Mouse (Mus musculus) layer of hippocampus, postnatal 36 days (tissue): ENCODE measurements at regions not wholly inside any gene's neighbourhood (a gene's known extent, or its start where the extent isn't known, plus 50 kb on each side); places are given as distances from the start of the nearest gene placed in this dataset.
A peak's percentile ranks its signal among the peaks of the same experiment; 100 is the strongest.

Source experiments
- DNase-seq, 2 experiments: peaks; one replicate each; pipeline ENCODE4 v3.0.0; 2022
- microRNA-seq, 2 experiments: library from miRNA; unstranded; fragments of <30 nt; microRNA quantifications; one replicate each; pipeline ENCODE4 v1.2.0; 2021

- no peak for DNase-seq
Measured at GRCm38 (mm10) chr8:15244770-15245485, 199.1 kb upstream of the BB014433 start.

GRCm38 (mm10) chr8:15235410-15235809 is 189.5 kb upstream of the BB014433 start:
- DNase-seq: no peak

- no peak for DNase-seq
Measured at GRCm38 (mm10) chr8:15233241-15233640, 187.4 kb upstream of the BB014433 start.

- DNase-seq: no peak
Measured at GRCm38 (mm10) chr8:15230217-15230616, 184.3 kb upstream of the BB014433 start.

- DNase-seq: peak; percentile 32 to 54
Measured at GRCm38 (mm10) chr8:15221211-15221912, 175.5 kb upstream of the BB014433 start.

- DNase-seq: no peak
Measured at GRCm38 (mm10) chr8:15209856-15210521, 164.1 kb upstream of the BB014433 start.

GRCm38 (mm10) chr8:15201556-15201955 is 155.7 kb upstream of the BB014433 start:
- no peak for DNase-seq

GRCm38 (mm10) chr8:15190708-15191107 is 144.8 kb upstream of the BB014433 start:
- no peak for DNase-seq

GRCm38 (mm10) chr8:15189079-15189612 is 143.3 kb upstream of the BB014433 start:
- DNase-seq: no peak

Small RNAs in the stretch of these regions (microRNA-seq; reads per million reads assigned to microRNA genes)
- 0 reads per million in 2 experiments for gene Gm25255
- gene Gm25871: 0 reads per million in 2 experiments
